Mouse (Mus musculus) spleen, adult 2 months (tissue): ENCODE data around the gene Ankar.

Experiments used
- CTCF ChIP-seq: fragments of 200-500 bp; IDR thresholded peaks from 2 replicates; pipeline ENCODE4 v1.5.1; 2011; ENCODE audit warnings: mild to moderate bottlenecking, inconsistent platforms; ENCODE audit not compliant: insufficient read depth, insufficient read length, insufficient replicate concordance; ENCODE audit errors: extremely low read depth
- POLR2A ChIP-seq: fragments of 200-500 bp; IDR thresholded peaks from 2 replicates; pipeline ENCODE4 v1.6.1; 2011; ENCODE audit warnings: low read depth, low read length, inconsistent platforms

- TF ChIP-seq CTCF (no peak), POLR2A (no peak)
Observed at GRCm38 (mm10) chr1:72724354-72724753, 24.0 kb upstream of the Ankar start.
